Mouse (Mus musculus): ENCODE data around the gene Lmo7.

The Lmo7 gene

DNA sequence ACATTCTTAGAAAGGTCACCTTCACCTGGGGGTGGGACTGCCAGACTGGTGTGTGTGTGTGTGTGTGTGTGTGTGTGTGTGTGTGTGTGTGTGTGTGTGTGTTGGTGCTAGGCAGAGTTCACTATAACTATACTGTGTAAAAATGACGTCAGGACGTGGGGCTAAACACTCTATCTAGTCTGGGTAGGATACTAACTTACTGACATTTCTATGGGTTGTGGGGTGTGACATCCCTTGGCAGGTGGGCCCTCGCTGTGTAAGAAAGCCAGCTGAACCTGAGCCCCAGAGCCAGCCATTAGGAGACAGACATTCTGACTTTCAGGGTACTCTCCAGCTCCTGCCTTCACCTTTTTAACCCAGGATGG is 47.4 kb downstream of the Lmo7 start:
- DNase-seq (ENCODE audit: extremely low spot score, low read depth, low spot score): no peak

DNA sequence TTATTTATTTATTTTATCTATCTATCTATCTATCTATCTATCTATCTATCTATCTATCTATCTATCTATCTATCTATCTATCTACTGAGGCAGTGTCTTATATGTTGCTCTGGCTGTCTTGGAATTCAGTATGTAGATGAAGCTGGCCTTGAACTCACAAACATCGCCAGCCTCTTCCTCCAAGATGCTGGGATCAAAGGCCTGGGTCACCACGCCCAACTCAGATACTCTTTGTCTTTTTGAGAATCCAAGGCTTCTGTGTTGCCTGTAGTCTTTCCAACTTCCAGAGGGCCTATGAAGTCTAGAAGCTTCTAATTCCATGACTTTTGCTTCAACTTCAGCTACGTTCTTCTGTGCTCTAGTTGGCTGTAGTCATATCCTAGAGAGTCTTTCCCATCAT is 48.7 kb downstream of the Lmo7 start:
- DNase-seq (ENCODE audit: extremely low spot score, low read depth, low spot score): no peak

DNA sequence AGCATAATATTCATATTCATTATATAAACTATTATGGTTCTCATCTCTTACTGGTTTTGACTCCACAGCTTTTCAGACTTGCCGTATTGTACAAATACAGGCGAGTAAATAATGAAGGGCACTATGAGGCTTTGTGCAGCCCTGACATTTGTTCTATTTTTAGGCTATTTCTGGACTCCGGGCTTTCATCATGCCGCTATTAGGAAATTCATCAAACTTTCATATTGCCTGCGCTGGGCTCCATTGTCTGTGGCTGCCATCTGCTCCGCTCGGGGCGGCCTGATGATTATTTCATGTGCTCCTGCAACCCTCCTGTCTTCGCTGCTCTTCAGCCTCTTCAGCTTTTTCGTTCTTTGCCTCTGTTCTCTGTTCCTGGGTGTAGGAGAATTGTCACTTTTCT is 50.3 kb downstream of the Lmo7 start:
- DNase-seq (ENCODE audit: extremely low spot score, low read depth, low spot score): no peak

DNA sequence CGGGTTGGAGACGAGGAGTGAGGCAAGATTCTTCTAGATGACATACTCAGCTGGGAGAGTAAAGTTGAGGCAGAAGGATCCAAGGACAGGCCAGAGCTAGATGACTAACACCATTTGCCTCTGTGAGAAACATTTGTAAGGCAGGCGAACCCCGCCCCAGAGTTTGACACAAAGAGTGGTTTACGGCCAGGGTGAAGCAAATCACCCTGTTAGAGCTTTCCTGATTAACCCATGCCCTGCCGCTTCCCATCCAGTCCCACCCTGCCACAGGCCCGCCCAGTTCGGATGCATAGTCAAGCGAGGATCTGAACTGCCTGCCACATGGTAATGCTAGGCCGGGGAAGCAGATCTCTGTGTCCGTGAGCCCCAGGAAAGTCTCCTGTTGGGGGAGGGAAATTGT is 51.5 kb downstream of the Lmo7 start:
- no peak for DNase-seq (ENCODE audit: extremely low spot score, low read depth, low spot score)

DNA sequence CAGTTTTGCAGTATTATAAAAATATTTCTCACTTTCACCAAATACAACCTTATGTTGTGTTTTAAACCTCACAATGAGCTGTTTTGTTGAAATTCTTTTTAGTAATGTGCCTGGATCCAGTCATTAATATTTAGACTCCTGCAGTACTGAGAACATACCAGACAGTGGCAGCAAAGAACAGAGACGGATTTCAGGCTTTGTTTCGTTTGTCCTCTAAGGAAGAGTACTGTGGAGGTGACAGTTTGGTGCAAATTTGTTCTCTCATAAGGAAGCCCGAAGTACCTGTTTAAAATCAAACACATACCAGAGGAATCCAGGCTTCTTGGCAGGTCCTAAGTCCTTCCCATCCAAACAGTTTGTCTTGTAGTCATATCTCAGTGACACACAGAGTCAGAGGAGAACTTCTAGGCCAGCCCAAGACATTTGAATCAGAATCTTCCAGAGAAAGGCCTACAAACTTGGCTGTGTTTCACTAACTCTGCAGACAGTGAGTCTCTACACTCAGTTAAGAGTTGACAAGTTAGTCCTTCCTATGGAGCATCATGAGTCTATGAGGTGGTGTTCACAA is 52.3 kb downstream of the Lmo7 start:
- DNase-seq (ENCODE audit: extremely low spot score, low read depth, low spot score): no peak

DNA sequence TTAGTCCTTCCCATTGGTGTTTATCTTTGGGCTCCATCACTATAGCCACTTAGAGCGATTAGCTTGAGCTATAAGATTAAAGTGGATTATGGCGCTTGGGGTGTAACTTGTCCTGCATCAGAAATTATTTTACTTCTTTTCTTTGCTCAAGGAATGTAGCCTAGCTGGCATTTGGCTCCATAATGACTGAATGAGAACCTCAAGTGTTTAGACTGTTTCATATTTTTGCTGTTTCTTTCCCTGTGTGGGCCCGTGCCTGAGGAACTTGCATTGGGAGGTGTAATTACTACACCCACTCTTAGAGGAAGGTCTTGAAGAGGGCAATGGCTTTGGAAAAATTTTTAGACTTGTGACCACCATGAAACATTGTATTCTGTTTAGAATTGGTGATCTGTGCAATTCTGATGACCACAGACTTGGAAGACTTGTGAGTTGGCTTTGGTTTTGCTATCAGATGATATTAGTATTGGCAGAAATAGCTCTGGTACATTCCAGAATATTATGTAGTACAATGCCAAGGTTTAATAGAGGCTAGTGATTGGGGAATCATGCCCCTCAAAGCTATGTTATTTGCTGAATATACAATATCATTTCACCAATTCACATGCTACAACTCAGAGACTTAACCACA is 54.7 kb downstream of the Lmo7 start:
- no peak for DNase-seq (ENCODE audit: extremely low spot score, low read depth, low spot score)

DNA sequence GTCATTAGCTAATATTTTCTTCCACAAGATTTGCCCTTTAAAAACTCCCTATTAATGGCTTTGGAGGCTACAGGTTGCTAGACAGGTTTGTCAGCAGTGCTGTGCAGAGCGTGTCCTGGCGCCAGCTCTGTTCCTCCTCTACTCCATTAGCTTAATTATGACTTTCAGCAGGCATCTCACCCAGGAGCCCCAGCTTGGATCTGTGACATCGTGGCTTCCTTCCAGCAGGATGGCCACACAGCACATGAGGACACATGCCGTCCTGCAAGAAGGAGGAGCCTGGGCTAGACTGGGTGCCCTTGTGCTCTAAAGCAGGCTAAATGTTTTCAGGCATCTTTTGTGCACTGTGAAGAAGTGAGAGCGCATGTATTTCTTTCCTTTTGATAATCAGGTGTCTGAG is 58.1 kb downstream of the Lmo7 start:
- DNase-seq (ENCODE audit: extremely low spot score, low read depth, low spot score): no peak

DNA sequence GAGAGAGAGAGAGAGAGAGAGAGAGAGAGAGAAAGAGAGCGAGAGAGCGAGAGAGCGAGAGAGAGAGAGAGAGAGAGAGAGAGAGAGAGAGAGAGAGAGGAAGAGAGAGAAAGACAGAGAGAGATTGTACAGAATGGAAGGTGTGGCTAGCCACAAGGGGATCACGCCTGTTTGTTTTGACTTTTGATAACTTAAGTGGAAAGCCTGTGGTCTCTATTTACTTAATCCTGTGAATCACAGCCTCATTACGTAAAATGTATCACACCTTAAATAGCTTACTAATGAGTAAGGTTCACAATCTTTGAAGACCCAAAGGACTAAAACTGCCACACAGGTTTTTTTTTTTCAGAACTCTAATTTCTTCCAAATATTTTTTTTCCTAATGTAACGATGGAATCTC is 58.7 kb downstream of the Lmo7 start:
- no peak for DNase-seq (ENCODE audit: extremely low spot score, low read depth, low spot score)

DNA sequence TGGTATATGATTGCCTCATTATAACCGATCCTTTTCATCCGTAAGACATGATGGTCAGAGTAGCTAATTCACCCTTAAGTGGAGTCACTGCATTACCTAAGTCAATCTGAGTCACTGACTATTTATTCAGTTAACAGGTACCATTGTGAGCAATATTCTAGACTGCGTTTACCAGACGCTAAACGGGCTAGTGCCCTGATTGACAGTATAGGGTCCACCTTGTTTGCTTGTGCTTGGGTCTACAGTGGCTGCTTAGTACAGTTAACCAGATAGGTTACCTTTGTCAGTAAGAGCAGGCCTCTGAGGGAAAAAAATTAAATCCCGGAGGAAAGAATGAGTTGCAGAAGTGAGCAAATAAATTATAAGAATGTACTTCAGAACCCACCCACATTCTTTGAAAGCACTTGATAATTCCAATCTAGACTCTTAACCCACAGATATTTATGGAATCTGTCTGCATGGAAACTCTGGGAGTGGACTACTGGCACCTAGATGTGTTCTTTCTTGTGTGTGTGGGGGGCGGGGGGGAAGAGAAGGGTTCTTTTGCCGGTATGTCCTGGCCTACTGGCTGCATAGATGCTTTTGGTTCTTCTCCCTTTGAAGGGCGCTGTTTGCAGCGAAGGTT is 64.9 kb downstream of the Lmo7 start:
- DNase-seq (ENCODE audit: extremely low spot score, low read depth, low spot score): no peak

DNA sequence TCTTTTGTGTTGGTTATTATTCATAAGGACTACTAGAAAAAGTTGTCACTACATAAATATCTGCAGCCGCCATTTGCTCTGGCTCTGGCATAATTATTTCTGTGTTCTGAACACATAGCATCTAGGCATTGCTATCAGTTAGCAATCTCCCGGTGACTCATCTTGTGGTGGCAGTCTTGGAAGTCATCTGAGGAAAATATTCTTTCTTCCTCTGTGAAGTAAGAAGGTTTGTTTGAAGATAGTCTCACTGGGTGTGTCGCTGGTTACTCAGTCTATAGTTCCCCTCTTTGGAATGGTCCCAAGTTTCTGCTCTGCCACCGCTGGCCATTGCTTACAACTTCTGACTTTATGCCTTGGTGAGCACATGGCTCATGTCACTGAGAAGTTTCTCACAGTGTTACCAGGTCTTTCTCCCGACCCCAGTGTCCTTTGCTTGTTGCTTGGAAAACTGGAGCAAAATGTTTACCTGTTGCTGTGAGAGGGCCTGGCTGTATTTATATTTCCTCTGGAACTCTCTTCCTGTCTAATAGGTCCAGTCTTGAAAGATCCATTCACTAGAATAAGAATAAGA is 68.3 kb downstream of the Lmo7 start:
- no peak for DNase-seq (ENCODE audit: extremely low spot score, low read depth, low spot score)

DNA sequence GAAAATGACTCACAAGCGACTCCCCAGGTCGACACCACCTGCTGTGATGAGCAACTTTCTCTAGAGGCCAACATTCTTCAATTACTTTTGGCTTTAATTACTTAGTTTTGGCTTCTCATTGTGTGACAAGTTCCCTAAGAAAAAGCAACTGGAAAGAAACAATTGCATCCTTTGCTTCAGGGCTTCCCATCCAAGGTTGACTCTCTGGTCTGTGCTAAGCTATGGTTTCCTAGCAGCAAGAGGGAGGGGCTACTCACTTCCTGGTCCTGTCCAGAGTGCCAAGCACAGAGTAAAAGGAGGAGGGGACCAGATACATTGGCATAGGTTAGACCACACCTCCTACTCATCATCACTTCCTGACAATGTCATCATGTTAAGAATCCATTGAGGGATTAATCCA is 69.0 kb downstream of the Lmo7 start:
- no peak for DNase-seq (ENCODE audit: extremely low spot score, low read depth, low spot score)

DNA sequence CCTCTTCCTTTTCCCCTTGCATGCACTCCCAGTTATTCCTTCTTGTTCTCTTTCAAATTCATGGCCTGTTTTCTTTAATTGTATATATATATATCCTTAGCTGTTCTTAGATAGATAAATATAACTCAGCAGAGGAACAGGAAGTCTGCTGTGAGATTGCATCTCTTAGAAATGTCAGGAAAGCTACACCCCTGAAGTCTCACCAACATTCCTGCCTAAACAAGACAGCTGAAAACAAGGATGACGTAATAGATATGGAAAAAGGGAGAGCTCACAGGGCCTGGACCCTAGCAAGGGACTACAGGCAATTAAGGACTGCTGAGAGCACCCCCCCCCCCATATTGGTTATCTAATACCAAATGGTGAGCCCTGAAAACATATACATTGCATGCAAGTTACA is 71.9 kb downstream of the Lmo7 start:
- DNase-seq (ENCODE audit: extremely low spot score, low read depth, low spot score): no peak

DNA sequence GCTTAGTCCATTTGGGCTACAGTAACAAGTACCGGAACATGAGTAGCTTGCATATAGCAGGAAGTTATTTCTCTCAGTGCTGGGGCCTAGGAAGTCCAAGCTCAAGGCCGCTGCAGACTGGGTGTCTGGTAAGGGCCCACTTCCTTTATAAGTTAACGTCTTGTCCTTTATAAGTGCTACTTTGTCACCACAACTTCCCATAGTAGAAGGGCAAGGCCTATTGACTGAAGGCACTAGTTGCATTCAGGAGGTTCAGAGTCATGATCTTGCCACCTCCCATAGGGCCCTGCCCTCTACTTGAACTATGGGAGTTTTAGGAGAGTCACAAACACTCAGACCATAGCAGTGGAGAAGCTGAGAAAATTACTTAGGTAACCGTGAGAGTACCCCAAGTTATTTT is 74.4 kb downstream of the Lmo7 start:
- no peak for DNase-seq (ENCODE audit: extremely low spot score, low read depth, low spot score)

DNA sequence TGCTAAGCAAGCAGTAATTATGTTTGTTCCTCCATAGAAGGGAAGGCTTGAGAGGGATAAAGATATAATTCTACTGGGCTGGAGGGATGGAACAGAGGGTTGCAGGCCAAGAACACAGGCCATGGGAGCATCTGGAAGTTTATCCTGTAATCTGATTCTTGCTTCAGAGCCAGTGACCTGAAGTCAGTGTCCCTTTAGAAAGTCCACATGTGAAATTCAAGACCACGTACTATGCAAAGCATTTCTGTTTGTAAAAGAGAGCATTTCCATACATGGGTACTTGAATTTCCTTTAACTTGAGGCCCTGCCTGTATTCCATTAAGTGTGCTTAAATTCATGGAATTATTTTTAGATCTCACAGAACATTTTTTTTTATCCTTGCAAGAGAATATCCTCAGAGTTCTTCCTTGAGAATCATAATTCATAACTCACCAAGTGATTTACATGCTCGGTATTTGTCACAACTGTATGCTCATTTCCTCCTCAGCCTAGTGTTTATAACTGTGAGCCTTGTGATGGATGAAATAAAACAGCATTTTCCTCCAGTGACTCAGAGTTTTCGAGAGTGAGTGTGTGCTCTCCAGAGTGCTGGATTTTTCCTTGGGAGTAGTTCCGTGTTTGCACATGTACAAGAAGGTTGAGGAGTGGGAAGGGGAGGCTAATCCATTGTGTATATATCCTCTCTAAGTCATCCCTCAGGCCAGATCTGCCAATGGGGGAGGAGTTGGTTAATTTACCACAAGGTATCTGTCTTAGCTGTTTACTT is 75.0 kb downstream of the Lmo7 start:
- no peak for DNase-seq (ENCODE audit: extremely low spot score, low read depth, low spot score)

DNA sequence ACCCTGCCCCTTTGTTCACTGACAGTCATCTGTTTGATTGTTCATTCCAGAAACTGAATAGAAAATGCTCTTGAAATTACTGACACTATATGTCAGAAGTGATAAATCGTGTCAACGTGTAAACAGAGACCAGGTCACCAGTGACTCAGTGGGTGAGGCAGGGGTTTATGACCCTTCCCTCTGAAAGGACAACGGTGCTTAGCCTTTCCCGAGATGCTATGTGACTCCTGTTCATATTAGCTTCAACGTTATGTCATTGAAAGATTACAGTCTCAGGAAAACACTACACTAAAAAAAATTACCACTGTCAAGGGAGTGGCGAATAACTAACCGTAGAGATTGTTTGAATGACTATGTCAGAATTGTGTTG is 75.6 kb downstream of the Lmo7 start:
- no peak for DNase-seq (ENCODE audit: extremely low spot score, low read depth, low spot score)

DNA sequence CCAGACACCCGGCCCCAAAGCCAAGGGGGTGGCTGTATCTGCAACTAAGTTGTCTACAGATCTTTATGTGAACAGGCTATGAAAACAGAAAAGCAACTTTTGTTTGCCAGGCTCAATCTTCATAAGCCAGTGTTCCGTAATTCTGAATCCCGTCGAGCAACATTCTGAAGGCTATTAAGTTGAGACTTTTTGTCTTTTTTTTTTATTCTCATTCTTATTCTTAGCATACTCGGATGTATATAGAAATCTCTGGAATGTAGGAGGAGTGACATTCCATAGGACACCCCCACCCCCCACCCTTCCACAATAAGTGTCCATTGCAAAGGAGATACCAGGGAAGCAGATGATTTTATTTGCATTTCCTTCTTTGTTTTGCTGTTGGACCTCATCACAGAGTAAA is 76.3 kb downstream of the Lmo7 start:
- DNase-seq (ENCODE audit: extremely low spot score, low read depth, low spot score): no peak

DNA sequence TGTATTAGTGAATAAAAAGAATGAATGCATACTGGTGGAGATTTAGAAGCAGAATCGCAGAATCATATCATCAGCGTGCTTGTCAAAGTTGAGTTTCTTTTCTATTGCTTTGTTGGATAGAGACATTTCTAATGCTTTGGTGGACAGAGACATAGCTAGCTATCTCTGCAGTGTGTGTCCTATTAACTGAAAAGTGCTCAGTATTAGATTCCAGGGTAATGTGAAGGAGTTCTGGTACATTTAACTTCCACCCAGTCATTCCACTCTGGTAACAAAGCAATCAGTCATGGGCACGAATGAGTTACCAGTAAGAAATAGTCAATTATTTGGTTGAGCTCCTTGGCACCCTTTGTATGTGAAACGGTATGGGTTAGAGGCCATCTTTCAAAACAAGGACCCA is 76.8 kb downstream of the Lmo7 start:
- DNase-seq (ENCODE audit: extremely low spot score, low read depth, low spot score): no peak

DNA sequence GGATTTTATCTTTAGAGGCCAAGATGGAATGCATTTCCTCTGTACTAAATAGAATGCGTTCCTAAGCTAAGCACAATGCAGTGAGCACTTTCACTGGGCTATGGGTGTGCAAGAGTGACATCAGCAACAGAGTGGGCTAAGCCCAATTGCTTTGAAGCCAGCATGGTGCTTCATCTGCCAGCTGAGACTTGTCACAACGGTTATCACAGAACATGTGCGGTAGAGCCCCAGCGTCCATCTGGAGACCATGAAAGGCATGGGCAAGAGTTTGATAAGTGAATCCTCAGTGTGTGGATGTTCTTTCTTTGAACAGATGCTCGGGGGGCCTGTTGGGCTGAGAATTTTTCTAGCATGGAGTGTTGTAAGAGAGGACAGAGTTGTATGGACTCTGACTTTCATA is 86.7 kb downstream of the Lmo7 start:
- no peak for DNase-seq (ENCODE audit: extremely low spot score, low read depth, low spot score)

DNA sequence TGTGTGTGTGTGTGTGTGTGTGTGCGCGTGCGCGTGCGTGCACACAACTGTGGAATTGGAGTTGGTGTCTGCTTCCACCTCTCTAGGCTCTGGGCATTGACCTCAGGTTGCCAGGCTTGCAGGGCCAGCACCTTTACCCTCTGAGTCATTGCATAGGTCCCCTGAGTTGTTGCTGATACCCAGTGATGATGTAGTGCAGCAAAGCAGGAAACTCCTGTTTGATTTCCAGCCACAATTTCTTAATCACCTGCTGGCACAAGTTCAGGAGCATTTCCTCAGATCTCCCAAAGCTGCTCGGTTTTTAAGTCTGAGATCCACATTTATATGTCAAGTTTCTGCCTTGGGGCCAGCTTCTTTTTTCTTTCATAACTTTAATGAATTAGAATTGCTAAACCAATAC is 92.6 kb downstream of the Lmo7 start:
- DNase-seq (ENCODE audit: extremely low spot score, low read depth, low spot score): no peak

DNA sequence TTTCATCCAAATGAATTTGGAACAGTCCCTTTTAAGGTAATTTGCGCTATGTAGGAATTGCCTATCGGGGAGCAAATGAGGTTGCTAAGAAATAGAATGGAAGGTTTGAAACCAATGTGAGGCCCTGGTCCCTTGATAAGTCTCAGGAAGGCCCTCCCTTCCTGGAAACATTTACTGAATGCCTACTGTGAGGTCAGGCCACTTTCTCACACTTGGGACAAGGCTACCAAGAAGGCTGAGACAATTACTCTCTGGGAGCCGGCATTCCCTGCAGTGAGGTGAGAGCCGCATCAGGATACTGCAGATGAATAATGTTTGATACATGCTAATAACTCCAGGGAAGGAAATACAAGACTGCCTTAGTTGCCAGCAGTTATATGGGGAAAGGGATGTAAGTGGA is 93.1 kb downstream of the Lmo7 start:
- no peak for DNase-seq (ENCODE audit: extremely low spot score, low read depth, low spot score)

DNA sequence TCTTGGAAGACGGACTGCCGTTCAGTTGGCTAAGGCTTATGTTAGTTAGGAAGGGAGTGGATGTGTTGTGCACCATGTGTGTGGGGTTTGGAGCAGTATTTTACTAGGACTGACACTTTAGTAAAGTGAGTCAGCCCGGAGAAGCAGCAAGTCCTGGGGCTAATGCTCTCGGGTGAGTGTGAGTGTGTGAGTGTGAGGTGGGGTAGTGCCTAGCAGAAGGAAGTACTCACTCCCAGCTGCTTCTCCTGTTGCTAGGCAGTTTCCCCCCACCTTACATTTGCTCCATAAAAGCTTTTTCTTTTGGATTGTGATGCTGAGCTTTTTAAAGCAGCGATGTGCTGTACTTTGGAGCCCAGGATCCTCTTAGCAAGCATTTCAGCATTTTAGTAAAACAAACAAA is 99.9 kb downstream of the Lmo7 start:
- no peak for DNase-seq (ENCODE audit: extremely low spot score, low read depth, low spot score)

DNA sequence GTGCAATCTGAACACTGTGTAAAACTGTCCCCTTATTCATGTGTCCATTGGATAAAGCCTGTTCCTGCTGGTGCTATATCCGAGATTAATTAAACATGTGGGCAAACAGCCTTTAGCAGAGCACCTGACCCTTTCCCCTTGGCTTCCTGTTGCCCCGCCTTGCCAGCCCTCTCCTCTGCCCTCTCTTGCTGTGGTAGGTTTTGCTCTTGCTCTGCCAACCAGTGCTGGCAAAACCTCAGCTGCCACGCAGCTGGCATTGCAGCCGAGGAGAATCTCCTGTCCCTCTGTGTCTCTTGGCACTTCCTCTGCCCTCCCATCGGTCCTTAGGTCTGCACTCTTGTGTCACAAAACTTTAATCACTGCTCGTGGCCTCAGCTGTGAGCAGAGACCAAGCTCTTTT is 100.4 kb downstream of the Lmo7 start:
- no peak for DNase-seq (ENCODE audit: extremely low spot score, low read depth, low spot score)
